Mouse (Mus musculus) neural tube, embryonic 12.5 days (tissue): ENCODE measurements around the gene Cyp27a1. TPM values are rescaled to one million over a fixed set of nuclear protein-coding genes. Genes with fewer than 3 reads are reported as not detected.

ENCODE experiments used
- ATAC-seq: fragments of 200-750 bp; cut with Nextera tagmentation; 2 replicates; pipeline ENCODE4 v1.8.0; 2017; ENCODE audit warnings: low read depth, mild to moderate bottlenecking, moderate TSS enrichment, moderate library complexity; ENCODE audit not compliant: low FRiP score
- H3K27ac ChIP-seq: fragments of 300-500 bp; sonication (generic); 2 replicates; pipeline ENCODE4 v1.5.1; 2016
- H3K27me3 ChIP-seq: fragments of 300-500 bp; sonication (generic); replicated peaks from 2 replicates; pipeline ENCODE4 v1.6.1; 2016; ENCODE audit warnings: mild to moderate bottlenecking
- H3K36me3 ChIP-seq: fragments of 300-500 bp; sonication (generic); 2 replicates; pipeline ENCODE4 v1.6.1; 2016; ENCODE audit warnings: mild to moderate bottlenecking
- H3K4me1 ChIP-seq: fragments of 300-500 bp; sonication (generic); 2 replicates; pipeline ENCODE4 v1.6.1; 2016
- H3K4me2 ChIP-seq: fragments of 300-500 bp; sonication (generic); replicated peaks from 2 replicates; pipeline ENCODE4 v1.6.1; 2016; ENCODE audit warnings: mild to moderate bottlenecking
- H3K4me3 ChIP-seq: fragments of 300-500 bp; sonication (generic); 2 replicates; pipeline ENCODE4 v1.5.1; 2016
- H3K9ac ChIP-seq: fragments of 300-500 bp; sonication (generic); 2 replicates; pipeline ENCODE4 v1.6.1; 2016; ENCODE audit warnings: mild to moderate bottlenecking
- H3K9me3 ChIP-seq: fragments of 300-500 bp; sonication (generic); 2 replicates; pipeline ENCODE4 v1.6.1; 2016; ENCODE audit warnings: mild to moderate bottlenecking
- WGBS: fragments of 180-500 bp; shearing (Covaris S2); methylation state at CpG from one replicate; pipeline ENCODE4 v1.1.7; 2016; 5-methylcytosine and 5-hydroxymethylcytosine counted together
- polyA plus RNA-seq: library from polyadenylated mRNA; unstranded; fragments of >200 nt; fragmentation: Nextera tagmentation; extraction: Ambion mirVana; gene quantifications from 2 replicates; pipeline ENCODE4 v1.2.1, GENCODE M21; 2016

Gene Cyp27a1
- polyA plus RNA-seq, 1 experiment from 2014 or later = 6.3 TPM

DNA sequence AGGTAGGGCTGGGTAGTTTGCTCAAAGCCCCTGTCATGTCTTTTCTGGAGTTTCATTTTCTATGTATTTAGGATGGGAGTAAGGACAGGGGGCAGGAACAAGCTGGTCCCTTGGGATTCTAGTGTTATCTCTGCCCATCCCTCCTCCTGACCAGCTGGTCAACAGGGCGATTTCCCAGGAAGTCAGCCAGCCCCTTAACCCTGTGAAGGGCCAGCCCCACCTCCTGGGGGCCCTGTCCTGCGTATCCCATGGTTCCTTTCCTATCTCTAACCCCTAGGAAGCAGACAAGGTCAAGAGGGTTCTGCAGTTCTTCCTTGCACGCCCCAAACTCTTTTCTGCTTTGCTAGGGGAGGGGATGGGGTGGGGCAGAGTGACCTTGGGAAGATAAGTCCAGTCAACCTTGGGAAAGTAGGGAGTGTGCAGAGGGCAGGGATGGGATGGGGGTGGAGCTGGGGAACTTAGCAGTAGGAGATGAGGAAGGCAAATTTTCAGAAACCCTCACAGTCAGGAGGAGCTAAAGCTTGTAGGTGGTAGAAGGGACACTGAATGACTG lies 65.6 kb downstream of the Cyp27a1 start:
- 48% methylated on average over 3 of the region's 3 CpGs for WGBS
- H3K9ac ChIP-seq = no peak overlapping the region
- no peaks in the 10 kb centered on the region for H3K36me3 ChIP-seq
- ATAC-seq = no peak
- no peak overlapping the region for H3K27ac ChIP-seq
- H3K27me3 ChIP-seq = peaks cover 80% of the 10 kb centered on the region
- peaks cover 10% of the 10 kb centered on the region for H3K4me1 ChIP-seq
- no peak overlapping the region for H3K4me3 ChIP-seq
- no peaks in the 10 kb centered on the region for H3K9me3 ChIP-seq
- H3K4me2 ChIP-seq = no peak overlapping the region

GRCm38 (mm10) chr1:74782045-74782444 lies 68.7 kb downstream of the Cyp27a1 start:
- no peaks in the 10 kb centered on the region for H3K9me3 ChIP-seq
- H3K36me3 ChIP-seq = no peaks in the 10 kb centered on the region
- ATAC-seq = no peak
- H3K4me2 ChIP-seq = no peak overlapping the region
- H3K4me3 ChIP-seq = no peak overlapping the region
- H3K27ac ChIP-seq = no peak overlapping the region
- 26% methylated on average over 14 of the region's 14 CpGs for WGBS
- peaks cover 78% of the 10 kb centered on the region for H3K27me3 ChIP-seq
- peaks cover 16% of the 10 kb centered on the region for H3K4me1 ChIP-seq
- no peak overlapping the region for H3K9ac ChIP-seq

GRCm38 (mm10) chr1:74783554-74783953 lies 70.2 kb downstream of the Cyp27a1 start:
- Histone ChIP-seq H3K27ac (no peak overlapping the region), H3K36me3 (no peaks in the 10 kb centered on the region), H3K4me2 (peak overlapping the region; percentile 91), H3K9ac (no peak overlapping the region), H3K4me1 (peaks cover 16% of the 10 kb centered on the region), H3K27me3 (peaks cover 82% of the 10 kb centered on the region), H3K4me3 (peak overlapping the region; percentile 42), H3K9me3 (no peaks in the 10 kb centered on the region)
- peak; percentile 49; the same call in 1 of the 2 replicates for ATAC-seq
- 2% methylated on average over 13 of the region's 13 CpGs for WGBS

GRCm38 (mm10) chr1:74784041-74784759 lies 70.8 kb downstream of the Cyp27a1 start:
- ATAC-seq = 0 out of 2 replicates have a peak, but pooled peaks have one; percentile 30
- H3K4me2 ChIP-seq = peak overlapping the region; percentile 91
- peak overlapping the region; percentile 42 for H3K4me3 ChIP-seq
- H3K9ac ChIP-seq = peak overlapping the region; percentile 22; the same call in 1 of the 2 replicates
- H3K27ac ChIP-seq = no peak overlapping the region
- WGBS = 1% methylated on average over 67 of the region's 67 CpGs
- H3K27me3 ChIP-seq = peaks cover 84% of the 10 kb centered on the region
- H3K36me3 ChIP-seq = no peaks in the 10 kb centered on the region
- H3K9me3 ChIP-seq = no peaks in the 10 kb centered on the region
- H3K4me1 ChIP-seq = peaks cover 16% of the 10 kb centered on the region

Other genes with a start within 250 kb of the Cyp27a1 start
- 60.5 and 62.1 TPM in 2 replicates for gene Cnot9, start 207.5 kb upstream of the Cyp27a1 start, polyA plus RNA-seq
- gene Plcd4, start 170.7 kb upstream of the Cyp27a1 start, polyA plus RNA-seq = 2.2 and 2.9 TPM in 2 replicates
- gene Usp37, start 169.3 kb upstream of the Cyp27a1 start, polyA plus RNA-seq = 30.2 and 33.1 TPM in 2 replicates
- gene Zfp142, start 125.3 kb upstream of the Cyp27a1 start, polyA plus RNA-seq = 8.5 and 10.3 TPM in 2 replicates
- 17.3 and 19.4 TPM in 2 replicates for gene Bcs1l, start 125.3 kb upstream of the Cyp27a1 start, polyA plus RNA-seq
- 35.5 and 37.8 TPM in 2 replicates for gene Rnf25, start 112.2 kb upstream of the Cyp27a1 start, polyA plus RNA-seq
- gene Stk36, start 112.1 kb upstream of the Cyp27a1 start, polyA plus RNA-seq = 22.8 and 22.9 TPM in 2 replicates
- 25.8 and 28.5 TPM in 2 replicates for gene Ttll4, start 51.8 kb upstream of the Cyp27a1 start, polyA plus RNA-seq
- gene Prkag3, start 35.6 kb downstream of the Cyp27a1 start, polyA plus RNA-seq = 0.10 and 0.40 TPM in 2 replicates
- 12.5 and 13.8 TPM in 2 replicates for gene Wnt6, start 58.3 kb downstream of the Cyp27a1 start, polyA plus RNA-seq
- 1.2 and 1.4 TPM in 2 replicates for gene Wnt10a, start 77.9 kb downstream of the Cyp27a1 start, polyA plus RNA-seq
- gene Cdk5r2, start 141.4 kb downstream of the Cyp27a1 start, polyA plus RNA-seq = 5.7 and 7.6 TPM in 2 replicates
- 0.32 TPM in 1 of 2 replicates, not detected in the other for gene Fev, start 171.8 kb downstream of the Cyp27a1 start, polyA plus RNA-seq
- gene Cryba2, start 179.6 kb downstream of the Cyp27a1 start, polyA plus RNA-seq = not detected in 2 replicates
- gene Cfap65, start 222.0 kb downstream of the Cyp27a1 start, polyA plus RNA-seq = 0.08 TPM in 1 of 2 replicates, not detected in the other
- 0.24 and 0.28 TPM in 2 replicates for gene Ihh, start 238.1 kb downstream of the Cyp27a1 start, polyA plus RNA-seq